Mouse (Mus musculus): ENCODE data around the gene Apoa1.

DNA sequence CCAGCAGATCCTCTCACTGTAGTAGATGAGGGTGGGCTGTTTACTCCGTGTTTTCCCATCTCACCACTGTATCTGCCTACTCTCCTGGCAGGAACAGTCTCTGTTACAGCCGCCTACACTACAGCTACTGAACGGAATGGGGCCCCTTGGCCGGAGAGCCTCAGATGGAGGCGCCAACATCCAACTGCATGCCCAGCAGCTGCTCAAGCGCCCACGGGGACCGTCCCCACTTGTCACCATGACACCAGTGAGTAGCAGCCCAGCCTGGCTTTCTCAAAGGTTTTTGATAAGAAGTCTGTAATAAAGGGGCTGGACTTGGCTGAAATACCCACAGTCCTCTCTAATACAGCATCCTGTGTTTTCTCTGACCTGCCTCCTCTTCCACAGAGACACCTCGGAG is 29.9 kb upstream of the Apoa1 start:
- TF ChIP-seq CTCF (IDR thresholded peaks at IDR 0.05; ENCODE audit: extremely low read depth, insufficient read depth, insufficient read length, insufficient replicate concordance): no peak
- TF ChIP-seq POLR2A (IDR thresholded peaks at IDR 0.05; ENCODE audit: low read depth, low read length): no peak

Data from spleen, adult 2 months (tissue).